Mouse (Mus musculus) right cerebral cortex, adult 2 months (tissue): ENCODE data around the gene Rbms1.

Experiments
- DNase-seq, 2 experiments: peaks; one replicate each; pipeline ENCODE4 v3.0.0; 2021 to 2022; ENCODE audit warnings: low spot score in 2 of 2

The Rbms1 gene

GRCm38 (mm10) chr2:60879141-60879818 lies 83.7 kb downstream of the Rbms1 start:
- no peak for DNase-seq

- no peak for DNase-seq
These were observed 85.2 kb downstream of the Rbms1 start for GRCm38 (mm10) chr2:60877543-60878386.

GRCm38 (mm10) chr2:60876891-60877290 lies 86.1 kb downstream of the Rbms1 start:
- DNase-seq = no peak

- no peak for DNase-seq
These were observed 90.7 kb downstream of the Rbms1 start for GRCm38 (mm10) chr2:60872095-60872811.

GRCm38 (mm10) chr2:60871001-60871400 lies 92.0 kb downstream of the Rbms1 start:
- no peak for DNase-seq

- no peak for DNase-seq
These were observed 92.5 kb downstream of the Rbms1 start for GRCm38 (mm10) chr2:60870450-60870849.

- DNase-seq = no peak
These were observed 93.8 kb downstream of the Rbms1 start for GRCm38 (mm10) chr2:60869001-60869743.

- no peak for DNase-seq
These were observed 94.8 kb downstream of the Rbms1 start for GRCm38 (mm10) chr2:60868060-60868662.

- DNase-seq = no peak
These were observed 95.7 kb downstream of the Rbms1 start for GRCm38 (mm10) chr2:60867304-60867703.

- DNase-seq = no peak
These were observed 97.1 kb downstream of the Rbms1 start for GRCm38 (mm10) chr2:60865869-60866268.

- no peak for DNase-seq
These were observed 98.0 kb downstream of the Rbms1 start for GRCm38 (mm10) chr2:60864977-60865376.

- DNase-seq = no peak
These were observed 98.7 kb downstream of the Rbms1 start for GRCm38 (mm10) chr2:60864256-60864795.

- peak; percentile 24 to 39 for DNase-seq
These were observed 99.2 kb downstream of the Rbms1 start for GRCm38 (mm10) chr2:60863827-60864226.

GRCm38 (mm10) chr2:60862913-60863711 lies 99.9 kb downstream of the Rbms1 start:
- no peak for DNase-seq

GRCm38 (mm10) chr2:60858116-60858515 lies 104.9 kb downstream of the Rbms1 start:
- no peak for DNase-seq

GRCm38 (mm10) chr2:60856097-60856496 lies 106.9 kb downstream of the Rbms1 start:
- DNase-seq = no peak

- DNase-seq = peak; percentile 31 to 33
These were observed 108.0 kb downstream of the Rbms1 start for GRCm38 (mm10) chr2:60855006-60855405.

GRCm38 (mm10) chr2:60851898-60852297 lies 111.1 kb downstream of the Rbms1 start:
- no peak for DNase-seq

GRCm38 (mm10) chr2:60851057-60851718 lies 111.8 kb downstream of the Rbms1 start:
- no peak for DNase-seq

- DNase-seq = no peak
These were observed 114.5 kb downstream of the Rbms1 start for GRCm38 (mm10) chr2:60848478-60848877.
